Mouse (Mus musculus) layer of hippocampus, adult 2 months (tissue): ENCODE data around the gene Sp1. TPM values are rescaled to one million over a fixed set of nuclear protein-coding genes. Genes with fewer than 3 reads are reported as not detected.

Experiments
- DNase-seq, 2 experiments: peaks; one replicate each; pipeline ENCODE4 v3.0.0; 2022; ENCODE audit warnings: low spot score in 2 of 2
- H3K27ac ChIP-seq: fragments of 200-600 bp; 2 replicates; pipeline ENCODE4 v1.8.1; 2022
- H3K4me3 ChIP-seq: fragments of 200-600 bp; 2 replicates; pipeline ENCODE4 v1.8.1; 2022; ENCODE audit warnings: mild to moderate bottlenecking
- CTCF ChIP-seq: fragments of 200-600 bp; conservative IDR thresholded peaks from 2 replicates; pipeline ENCODE4 v1.8.1; 2022; ENCODE audit warnings: antibody characterized with exemption, mild to moderate bottlenecking, moderate library complexity
- total RNA-seq, 2 experiments: library from RNA; stranded (reverse); gene quantifications; 2 replicates each; pipeline ENCODE4 v1.2.3; 2021

The Sp1 gene
- total RNA-seq, 2 experiments from 2014 or later = 23.1 to 33.0 TPM

DNA sequence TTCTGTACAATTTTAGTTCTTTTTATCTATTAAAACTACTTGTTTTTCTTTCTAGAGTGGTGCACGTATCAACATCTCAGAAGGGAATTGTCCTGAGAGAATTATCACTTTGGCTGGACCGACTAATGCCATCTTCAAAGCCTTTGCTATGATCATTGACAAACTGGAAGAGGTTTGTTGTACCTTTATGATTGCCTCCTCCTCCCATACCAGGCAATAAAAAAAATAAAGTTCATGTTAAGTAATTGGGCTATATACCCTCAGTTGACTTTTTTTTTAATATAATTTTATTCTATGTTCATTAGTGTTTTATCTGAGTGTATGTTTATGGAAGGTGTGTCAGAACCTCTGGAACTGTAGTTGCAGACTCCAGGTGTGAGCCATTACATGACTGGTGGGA lies 68.6 kb downstream of the Sp1 start:
- Histone ChIP-seq H3K4me3 (no peak overlapping the region), H3K27ac (no peak overlapping the region)
- TF ChIP-seq CTCF = no peak
- DNase-seq = no peak

DNA sequence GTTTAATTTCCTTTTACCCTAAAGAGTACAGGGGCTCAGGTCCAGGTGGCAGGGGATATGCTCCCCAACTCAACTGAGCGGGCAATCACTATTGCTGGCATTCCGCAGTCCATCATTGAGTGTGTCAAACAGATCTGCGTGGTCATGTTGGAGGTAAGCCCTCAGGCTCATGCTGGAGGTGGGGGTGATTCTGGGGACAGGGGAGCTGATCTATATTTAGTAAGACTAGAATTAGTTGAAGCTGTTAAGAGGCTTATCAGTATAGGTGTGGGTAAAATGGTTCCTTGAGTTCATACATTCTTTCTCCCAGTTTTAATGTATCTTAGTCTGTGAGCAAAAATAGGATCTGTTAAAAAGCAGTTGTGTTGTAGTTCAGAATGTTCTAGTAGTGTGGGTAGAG lies 77.2 kb downstream of the Sp1 start:
- Histone ChIP-seq H3K27ac (no peak overlapping the region), H3K4me3 (no peak overlapping the region)
- DNase-seq = no peak
- TF ChIP-seq CTCF = no peak

DNA sequence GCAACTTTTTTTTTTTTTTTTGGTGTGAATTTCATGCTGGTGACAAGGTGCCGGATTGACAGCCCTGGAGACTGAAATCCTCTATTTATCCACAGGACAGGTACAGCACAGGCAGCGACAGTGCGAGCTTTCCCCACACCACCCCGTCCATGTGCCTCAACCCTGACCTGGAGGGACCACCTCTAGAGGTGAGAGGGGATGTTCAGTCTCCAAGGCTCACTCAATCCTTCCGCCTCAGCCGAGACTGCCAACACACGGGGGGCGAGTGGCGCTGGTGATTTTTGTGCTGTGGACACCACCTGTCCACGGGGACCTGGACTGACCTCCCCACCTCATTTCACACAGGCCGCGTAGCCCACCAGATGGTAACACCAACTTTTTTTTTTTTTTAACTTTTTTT lies 79.9 kb downstream of the Sp1 start:
- no peak overlapping the region for H3K4me3 ChIP-seq
- TF ChIP-seq CTCF = no peak

More for the DNA sequence above, 79.9 kb downstream of the Sp1 start:
- H3K27ac ChIP-seq = no peak overlapping the region
- DNase-seq = no peak

Other genes starting within 250 kb of the Sp1 start
- gene Zfp740, start 202.9 kb upstream of the Sp1 start, total RNA-seq = 10 to 100 TPM; 68.3 to 76.5 TPM
- 10 to 100 TPM; 39.5 to 40.4 TPM for gene Csad, start 201.4 kb upstream of the Sp1 start, total RNA-seq
- 1 to 10 TPM; 1.0 to 3.9 TPM for gene Itgb7, start 174.2 kb upstream of the Sp1 start, total RNA-seq
- 10 to 100 TPM; 12.2 to 14.1 TPM for gene Rarg, start 148.6 kb upstream of the Sp1 start, total RNA-seq
- gene Gm9918, start 135.6 kb upstream of the Sp1 start, total RNA-seq = not detected
- gene Mfsd5, start 126.7 kb upstream of the Sp1 start, total RNA-seq = 10 to 100 TPM; 34.2 to 40.9 TPM
- 1 to 10 TPM; 1.7 to 2.1 TPM for gene Espl1, start 109.9 kb upstream of the Sp1 start, total RNA-seq
- 100 to 1,000 TPM; 433 to 437 TPM for gene Pfdn5, start 80.0 kb upstream of the Sp1 start, total RNA-seq
- 10 to 100 TPM; 61.0 to 70.2 TPM for gene Myg1, start 74.4 kb upstream of the Sp1 start, total RNA-seq
- gene Aaas, start 55.4 kb upstream of the Sp1 start, total RNA-seq = 10 to 100 TPM; 24.5 to 26.5 TPM
- gene Sp7, start 39.0 kb upstream of the Sp1 start, total RNA-seq = under 1 TPM; 0.32 to 0.49 TPM
- 1 to 10 TPM in 1 of 2 experiments, under 1 TPM in 1; 0.66 to 1.2 TPM for gene Amhr2, start 39.2 kb downstream of the Sp1 start, total RNA-seq
- gene Prr13, start 52.9 kb downstream of the Sp1 start, total RNA-seq = 10 to 100 TPM; 40.2 to 42.7 TPM
- gene Pcbp2, start 64.4 kb downstream of the Sp1 start, total RNA-seq = 100 to 1,000 TPM; 496 to 505 TPM
- not detected for gene Gm10337, start 97.6 kb downstream of the Sp1 start, total RNA-seq
- gene Map3k12, start 110.9 kb downstream of the Sp1 start, total RNA-seq = 10 to 100 TPM; 95.0 to 99.9 TPM
- 10 to 100 TPM; 36.2 to 37.7 TPM for gene Tarbp2, start 112.0 kb downstream of the Sp1 start, total RNA-seq
- gene Npff, start 118.8 kb downstream of the Sp1 start, total RNA-seq = 1 to 10 TPM; 5.5 TPM
- not detected for gene Gm28047, start 218.9 kb downstream of the Sp1 start, total RNA-seq
- gene Atf7, start 219.3 kb downstream of the Sp1 start, total RNA-seq = 10 to 100 TPM; 45.5 to 46.4 TPM